Mouse (Mus musculus): ENCODE measurements around the gene Ralgapa1. TPM values are rescaled to one million over a fixed set of nuclear protein-coding genes. Genes with fewer than 3 reads are reported as not detected.
"Not testable (repeated sequence)": the region's sequence is repeated elsewhere in the genome, so short reads cannot be mapped to it uniquely, and the experiment has no call there.

Gene Ralgapa1
- polyA plus RNA-seq, 1 experiment from 2014 or later = 26.7 TPM

GRCm38 (mm10) chr12:55794485-55794884 lies 26.5 kb downstream of the Ralgapa1 start:
- not testable (repeated sequence) for H3K9ac ChIP-seq; H3K27ac ChIP-seq; H3K4me2 ChIP-seq; H3K27me3 ChIP-seq (replicated peaks); ATAC-seq (replicated peaks); H3K9me3 ChIP-seq; H3K36me3 ChIP-seq (replicated peaks); H3K4me3 ChIP-seq; H3K4me1 ChIP-seq
- WGBS = 86% methylated on average over 4 of the region's 4 CpGs

- Histone ChIP-seq H3K4me3 (no peak overlapping the region), H3K27ac (no peak overlapping the region), H3K4me2 (no peak overlapping the region), H3K36me3 (replicated peaks) (peaks cover 2% of the 10 kb centered on the region; the same call in 1 of the 2 replicates), H3K9ac (no peak overlapping the region), H3K9me3 (no peaks in the 10 kb centered on the region), H3K27me3 (replicated peaks) (no peaks in the 10 kb centered on the region), H3K4me1 (no peaks in the 10 kb centered on the region)
- no peak for ATAC-seq (replicated peaks)
- WGBS = 86% methylated on average over 2 of the region's 2 CpGs
Observed at GRCm38 (mm10) chr12:55785252-55785651, 35.7 kb downstream of the Ralgapa1 start.

- Histone ChIP-seq H3K9me3 (no peaks in the 10 kb centered on the region), H3K36me3 (replicated peaks) (peaks cover 2% of the 10 kb centered on the region; the same call in 1 of the 2 replicates), H3K27ac (no peak overlapping the region), H3K4me3 (no peak overlapping the region), H3K4me2 (no peak overlapping the region), H3K9ac (no peak overlapping the region), H3K27me3 (replicated peaks) (no peaks in the 10 kb centered on the region), H3K4me1 (no peaks in the 10 kb centered on the region)
- 97% methylated on average over 3 of the region's 3 CpGs for WGBS
- no peak for ATAC-seq (replicated peaks)
Observed at GRCm38 (mm10) chr12:55782662-55783061, 38.3 kb downstream of the Ralgapa1 start.

GRCm38 (mm10) chr12:55778301-55778700 lies 42.7 kb downstream of the Ralgapa1 start:
- no peak overlapping the region for H3K4me3 ChIP-seq
- H3K4me2 ChIP-seq = no peak overlapping the region
- H3K9me3 ChIP-seq = no peaks in the 10 kb centered on the region
- H3K4me1 ChIP-seq = no peaks in the 10 kb centered on the region
- no peak overlapping the region for H3K9ac ChIP-seq
- no peak overlapping the region for H3K27ac ChIP-seq
- WGBS = 91% methylated on average over 2 of the region's 2 CpGs
- ATAC-seq (replicated peaks) = no peak
- no peaks in the 10 kb centered on the region for H3K27me3 ChIP-seq (replicated peaks)
- peaks cover 3% of the 10 kb centered on the region; the same call in 1 of the 2 replicates for H3K36me3 ChIP-seq (replicated peaks)

- H3K4me2 ChIP-seq = no peak overlapping the region
- no peak for ATAC-seq (replicated peaks)
Observed at GRCm38 (mm10) chr12:55777356-55777755, 43.6 kb downstream of the Ralgapa1 start.

GRCm38 (mm10) chr12:55774316-55774715 lies 46.7 kb downstream of the Ralgapa1 start:
- Histone ChIP-seq H3K9ac (no peak overlapping the region), H3K4me2 (no peak overlapping the region), H3K9me3 (no peaks in the 10 kb centered on the region), H3K4me1 (no peaks in the 10 kb centered on the region), H3K27ac (no peak overlapping the region), H3K4me3 (no peak overlapping the region), H3K27me3 (replicated peaks) (no peaks in the 10 kb centered on the region), H3K36me3 (replicated peaks) (peaks cover 8% of the 10 kb centered on the region)
- no peak for ATAC-seq (replicated peaks)
- 92% methylated on average over 3 of the region's 3 CpGs for WGBS

More at GRCm38 (mm10) chr12:55777356-55777755, 43.6 kb downstream of the Ralgapa1 start:
- Histone ChIP-seq H3K27ac (no peak overlapping the region), H3K4me1 (no peaks in the 10 kb centered on the region), H3K36me3 (replicated peaks) (peaks cover 3% of the 10 kb centered on the region; the same call in 1 of the 2 replicates), H3K4me3 (no peak overlapping the region), H3K9me3 (no peaks in the 10 kb centered on the region), H3K9ac (no peak overlapping the region), H3K27me3 (replicated peaks) (no peaks in the 10 kb centered on the region)

- H3K9ac ChIP-seq = no peak overlapping the region
- H3K9me3 ChIP-seq = no peaks in the 10 kb centered on the region
- H3K36me3 ChIP-seq (replicated peaks) = peaks cover 9% of the 10 kb centered on the region; the same call in 1 of the 2 replicates
- no peaks in the 10 kb centered on the region for H3K4me1 ChIP-seq
- 59% methylated on average over 1 of the region's 1 CpGs for WGBS
- H3K27me3 ChIP-seq (replicated peaks) = no peaks in the 10 kb centered on the region
- no peak overlapping the region for H3K4me2 ChIP-seq
- H3K4me3 ChIP-seq = no peak overlapping the region
- no peak for ATAC-seq (replicated peaks)
- no peak overlapping the region for H3K27ac ChIP-seq
Observed at GRCm38 (mm10) chr12:55720319-55720718, 100.6 kb downstream of the Ralgapa1 start.

GRCm38 (mm10) chr12:55705881-55706280 lies 115.1 kb downstream of the Ralgapa1 start:
- no peak overlapping the region for H3K27ac ChIP-seq
- no peak overlapping the region for H3K4me3 ChIP-seq
- H3K27me3 ChIP-seq (replicated peaks) = no peaks in the 10 kb centered on the region
- no peak overlapping the region for H3K9ac ChIP-seq
- peaks cover 10% of the 10 kb centered on the region for H3K36me3 ChIP-seq (replicated peaks)
- H3K9me3 ChIP-seq = no peaks in the 10 kb centered on the region
- H3K4me2 ChIP-seq = no peak overlapping the region
- no peaks in the 10 kb centered on the region for H3K4me1 ChIP-seq
- 96% methylated on average over 4 of the region's 4 CpGs for WGBS
- ATAC-seq (replicated peaks) = no peak

GRCm38 (mm10) chr12:55666699-55667098 lies 154.3 kb downstream of the Ralgapa1 start:
- Histone ChIP-seq H3K4me2 (no peak overlapping the region), H3K27me3 (replicated peaks) (no peaks in the 10 kb centered on the region), H3K9ac (no peak overlapping the region), H3K4me1 (no peaks in the 10 kb centered on the region), H3K27ac (no peak overlapping the region), H3K4me3 (no peak overlapping the region), H3K36me3 (replicated peaks) (0 out of 2 replicates have a peak, but pooled peaks cover 2% of the 10 kb centered on the region), H3K9me3 (no peaks in the 10 kb centered on the region)
- ATAC-seq (replicated peaks) = no peak
- 92% methylated on average over 6 of the region's 6 CpGs for WGBS

GRCm38 (mm10) chr12:55663194-55663593 lies 157.8 kb downstream of the Ralgapa1 start:
- H3K4me3 ChIP-seq; ATAC-seq (replicated peaks); H3K27ac ChIP-seq; H3K4me2 ChIP-seq; H3K27me3 ChIP-seq (replicated peaks); H3K9ac ChIP-seq; H3K9me3 ChIP-seq; H3K4me1 ChIP-seq; H3K36me3 ChIP-seq (replicated peaks): not testable (repeated sequence)

- Histone ChIP-seq H3K4me2 (no peak overlapping the region), H3K9ac (no peak overlapping the region), H3K4me1 (no peaks in the 10 kb centered on the region), H3K27me3 (replicated peaks) (no peaks in the 10 kb centered on the region), H3K36me3 (replicated peaks) (no peaks in the 10 kb centered on the region), H3K9me3 (no peaks in the 10 kb centered on the region), H3K4me3 (no peak overlapping the region), H3K27ac (no peak overlapping the region)
- 97% methylated on average over 7 of the region's 7 CpGs for WGBS
- no peak for ATAC-seq (replicated peaks)
Observed at GRCm38 (mm10) chr12:55648011-55648525, 172.9 kb downstream of the Ralgapa1 start.

GRCm38 (mm10) chr12:55626711-55627110 lies 194.3 kb downstream of the Ralgapa1 start:
- H3K36me3 ChIP-seq (replicated peaks) = no peaks in the 10 kb centered on the region
- 34% methylated on average over 4 of the region's 4 CpGs for WGBS
- no peaks in the 10 kb centered on the region for H3K4me1 ChIP-seq
- no peak for ATAC-seq (replicated peaks)
- no peak overlapping the region for H3K4me2 ChIP-seq
- H3K9me3 ChIP-seq = no peaks in the 10 kb centered on the region
- no peak overlapping the region for H3K27ac ChIP-seq
- no peak overlapping the region for H3K9ac ChIP-seq
- H3K27me3 ChIP-seq (replicated peaks) = no peaks in the 10 kb centered on the region
- no peak overlapping the region for H3K4me3 ChIP-seq

- Histone ChIP-seq H3K9ac (no peak overlapping the region), H3K27ac (no peak overlapping the region), H3K9me3 (no peaks in the 10 kb centered on the region), H3K36me3 (replicated peaks) (no peaks in the 10 kb centered on the region), H3K27me3 (replicated peaks) (no peaks in the 10 kb centered on the region), H3K4me3 (no peak overlapping the region), H3K4me2 (no peak overlapping the region), H3K4me1 (no peaks in the 10 kb centered on the region)
- no peak for ATAC-seq (replicated peaks)
- 79% methylated on average over 5 of the region's 5 CpGs for WGBS
Observed at GRCm38 (mm10) chr12:55623254-55623653, 197.7 kb downstream of the Ralgapa1 start.
